In genomic region chr15:80157197-80157943, GRCm38 (mm10) we compare ENCODE assay signal across 17 mouse cellular contexts. TPM values are rescaled to one million over a fixed set of nuclear protein-coding genes. Genes with fewer than 3 reads are reported as not detected.
A peak's percentile ranks its signal among the peaks of the same experiment; 100 is the strongest.
DNase-seq lines count a peak whose midpoint lies in the region; ATAC-seq and TF ChIP-seq lines count a peak whose summit lies in the region.
"Had no signal": no experiment of that assay in that cellular context is flagged by ENCODE, and none has a peak within 500 bp of the region (broad histone marks: within the 10 kb centered on the region; RNA-seq: fewer than 3 reads in every experiment).

No protein-coding gene starts in this region.

- no peaks in the 10 kb centered on the region for H3K9me3 ChIP-seq in lung, embryonic 15.5 days
- H3K9me3 ChIP-seq in intestine, postnatal 0 days (ENCODE audit: control insufficient read depth) = no peaks in the 10 kb centered on the region
- no peaks in the 10 kb centered on the region for H3K9me3 ChIP-seq in stomach, embryonic 16.5 days (replicated peaks; ENCODE audit: control insufficient read depth, low read length)
- H3K9me3 ChIP-seq: liver, embryonic 12.5 days; midbrain, embryonic 12.5 days; neural tube, embryonic 15.5 days had no signal

- H3K27me3 ChIP-seq in lung, embryonic 15.5 days = no peaks in the 10 kb centered on the region
- H3K27me3 ChIP-seq in intestine, postnatal 0 days (replicated peaks; ENCODE audit: control insufficient read depth, insufficient read depth, low read length) = no peaks in the 10 kb centered on the region
- no peaks in the 10 kb centered on the region for H3K27me3 ChIP-seq in stomach, embryonic 16.5 days (ENCODE audit: control insufficient read depth, insufficient read depth, low read length)
- H3K27me3 ChIP-seq: liver, embryonic 12.5 days; midbrain, embryonic 12.5 days; neural tube, embryonic 15.5 days had no signal

- peak overlapping the region; percentile 88; the same call in 1 of the 2 replicates for H3K27ac ChIP-seq in lung, embryonic 15.5 days
- H3K27ac ChIP-seq in intestine, postnatal 0 days (ENCODE audit: low read depth, low read length) = peak overlapping the region; percentile 57
- peak overlapping the region; percentile 96; the same call in 1 of the 2 replicates for H3K27ac ChIP-seq in stomach, embryonic 16.5 days (ENCODE audit: low read length)
- H3K27ac ChIP-seq: liver, embryonic 12.5 days; macrophage; midbrain, embryonic 12.5 days; neural tube, embryonic 15.5 days had no signal

- no peak for TF ChIP-seq CTCF in intestine, postnatal 0 days (IDR thresholded peaks at IDR 0.05; ENCODE audit: low read depth)

- DNase-seq in gastrocnemius, postnatal 10 days = peak; percentile 20
- no peak for DNase-seq in gastrocnemius, postnatal 25 days
- no peak for DNase-seq in lung, postnatal 4 days
- no peak for DNase-seq in T-cell, adult 2 months (ENCODE audit: low spot score)
- DNase-seq: heart, postnatal 14 days; kidney, adult 8-10 months; thymus, adult 2 months had no signal

- ATAC-seq in lung, embryonic 15.5 days (ENCODE audit: borderline replicate concordance, extremely low read depth, low FRiP score, low TSS enrichment) = no peak
- ATAC-seq in intestine, postnatal 0 days = 0 out of 2 replicates have a peak, but pooled peaks have one; percentile 16
- no peak for ATAC-seq in stomach, embryonic 16.5 days (ENCODE audit: insufficient read depth, low FRiP score)
- ATAC-seq: forebrain, embryonic 14.5 days; hindbrain, embryonic 16.5 days; liver, embryonic 12.5 days had no signal

- no peak overlapping the region for H3K4me2 ChIP-seq in lung, embryonic 15.5 days
- no peak overlapping the region for H3K4me2 ChIP-seq in intestine, postnatal 0 days (replicated peaks; ENCODE audit: low read depth)
- no peak overlapping the region for H3K4me2 ChIP-seq in stomach, embryonic 16.5 days (ENCODE audit: low read depth, low read length)
- H3K4me2 ChIP-seq: heart, embryonic 11.5 days; liver, embryonic 12.5 days; midbrain, embryonic 12.5 days; neural tube, embryonic 15.5 days had no signal

- H3K4me1 ChIP-seq in lung, embryonic 15.5 days = peaks cover 27% of the 10 kb centered on the region
- peaks cover 21% of the 10 kb centered on the region for H3K4me1 ChIP-seq in intestine, postnatal 0 days (replicated peaks; ENCODE audit: control insufficient read depth, insufficient read depth, low read length)
- peaks cover 27% of the 10 kb centered on the region for H3K4me1 ChIP-seq in stomach, embryonic 16.5 days (ENCODE audit: control insufficient read depth, insufficient read depth, low read length)
- H3K4me1 ChIP-seq: neural tube, embryonic 15.5 days had no signal

- no peak overlapping the region for H3K4me3 ChIP-seq in lung, embryonic 15.5 days
- H3K4me3 ChIP-seq in intestine, postnatal 0 days (ENCODE audit: low read depth, low read length) = no peak overlapping the region
- H3K4me3 ChIP-seq in stomach, embryonic 16.5 days (replicated peaks; ENCODE audit: low read length) = no peak overlapping the region
- H3K4me3 ChIP-seq: liver, embryonic 12.5 days; midbrain, embryonic 12.5 days; neural tube, embryonic 15.5 days had no signal

- H3K36me3 ChIP-seq in lung, embryonic 15.5 days = peaks cover 72% of the 10 kb centered on the region
- H3K36me3 ChIP-seq in intestine, postnatal 0 days (ENCODE audit: control insufficient read depth, insufficient read depth) = peaks cover 70% of the 10 kb centered on the region
- peaks cover 21% of the 10 kb centered on the region; the same call in 1 of the 2 replicates for H3K36me3 ChIP-seq in stomach, embryonic 16.5 days (ENCODE audit: control insufficient read depth, insufficient read depth, low read length)

- H3K9ac ChIP-seq in lung, embryonic 15.5 days = no peak overlapping the region
- H3K9ac ChIP-seq in intestine, postnatal 0 days (ENCODE audit: low read depth, low read length) = no peak overlapping the region
- H3K9ac ChIP-seq in stomach, embryonic 16.5 days (ENCODE audit: low read length) = no peak overlapping the region
- H3K9ac ChIP-seq: liver, embryonic 12.5 days; midbrain, embryonic 12.5 days; neural tube, embryonic 15.5 days had no signal

- 89% methylated on average over 22 of the region's 22 CpGs for WGBS in lung, embryonic 15.5 days
- 62% methylated on average over 22 of the region's 22 CpGs for WGBS in intestine, postnatal 0 days
- WGBS in stomach, embryonic 16.5 days = 78% methylated on average over 22 of the region's 22 CpGs

RNA-seq across cellular contexts. Expression of gene Mgat3, which starts 16.2 kb away (rescaled TPM):
- total RNA-seq in gastrocnemius, postnatal 10 days (2021) = 1 to 10 TPM; 2.8 to 3.1 TPM
- total RNA-seq in gastrocnemius, postnatal 25 days (2021) = 1 to 10 TPM in 1 of 2 experiments, under 1 TPM in 1; 0.87 to 1.1 TPM
- polyA plus RNA-seq in lung, embryonic 15.5 days (2015; fragmentation: Nextera tagmentation; extraction: Ambion mirVana) = 4.9 and 5.2 TPM in 2 replicates
- 12.2 and 13.1 TPM in 2 replicates for polyA plus RNA-seq in intestine, postnatal 0 days (2015; fragmentation: Nextera tagmentation; extraction: Ambion mirVana)
- 8.7 and 10.5 TPM in 2 replicates for polyA plus RNA-seq in stomach, embryonic 16.5 days (2015; fragmentation: Nextera tagmentation; extraction: Ambion mirVana)

RNA-seq across cellular contexts. Expression of gene Tab1, which starts 24.4 kb away (rescaled TPM):
- 10 to 100 TPM; 17.1 to 20.6 TPM for total RNA-seq in gastrocnemius, postnatal 10 days (2021)
- total RNA-seq in gastrocnemius, postnatal 25 days (2021) = 10 to 100 TPM; 13.8 to 14.6 TPM
- polyA plus RNA-seq in lung, embryonic 15.5 days (2015; fragmentation: Nextera tagmentation; extraction: Ambion mirVana) = 33.0 and 34.6 TPM in 2 replicates
- polyA plus RNA-seq in intestine, postnatal 0 days (2015; fragmentation: Nextera tagmentation; extraction: Ambion mirVana) = 12.6 and 13.6 TPM in 2 replicates
- polyA plus RNA-seq in stomach, embryonic 16.5 days (2015; fragmentation: Nextera tagmentation; extraction: Ambion mirVana) = 29.3 and 35.6 TPM in 2 replicates
